Mouse (Mus musculus) ES-CJ7 (cell line): Measurements from ENCODE around the gene Cabp1.
"Not testable (repeated sequence)": the region's sequence is repeated elsewhere in the genome, so short reads cannot be mapped to it uniquely, and the experiment has no call there.

ENCODE experiments used
- DNase-seq: peaks from one replicate; pipeline ENCODE4 v3.0.0; 2011; ENCODE audit warnings: low read depth, low spot score

The Cabp1 gene

GRCm38 (mm10) chr5:115174554-115174953, 19.6 kb downstream of the Cabp1 start:
- no peak for DNase-seq

DNA sequence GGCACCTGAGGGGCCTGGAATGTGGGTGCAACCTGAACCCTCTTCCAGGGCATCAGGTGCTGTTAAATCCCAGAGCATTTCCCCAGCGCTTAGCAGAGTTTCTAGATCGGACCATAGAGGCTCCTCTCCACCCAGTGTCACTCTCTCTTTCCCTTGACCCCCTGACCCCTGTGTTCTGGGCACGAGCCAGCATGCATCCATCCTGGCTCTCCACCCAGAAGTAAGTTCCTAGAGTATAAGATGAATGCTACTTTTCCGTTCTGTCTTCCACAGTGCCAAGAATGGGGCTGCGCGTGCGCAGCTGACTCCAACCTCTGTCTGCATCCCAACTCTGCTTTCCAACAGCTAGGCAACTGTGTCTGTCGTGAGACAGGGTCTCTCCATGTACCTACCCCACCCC, 24.0 kb downstream of the Cabp1 start:
- no peak for DNase-seq

DNA sequence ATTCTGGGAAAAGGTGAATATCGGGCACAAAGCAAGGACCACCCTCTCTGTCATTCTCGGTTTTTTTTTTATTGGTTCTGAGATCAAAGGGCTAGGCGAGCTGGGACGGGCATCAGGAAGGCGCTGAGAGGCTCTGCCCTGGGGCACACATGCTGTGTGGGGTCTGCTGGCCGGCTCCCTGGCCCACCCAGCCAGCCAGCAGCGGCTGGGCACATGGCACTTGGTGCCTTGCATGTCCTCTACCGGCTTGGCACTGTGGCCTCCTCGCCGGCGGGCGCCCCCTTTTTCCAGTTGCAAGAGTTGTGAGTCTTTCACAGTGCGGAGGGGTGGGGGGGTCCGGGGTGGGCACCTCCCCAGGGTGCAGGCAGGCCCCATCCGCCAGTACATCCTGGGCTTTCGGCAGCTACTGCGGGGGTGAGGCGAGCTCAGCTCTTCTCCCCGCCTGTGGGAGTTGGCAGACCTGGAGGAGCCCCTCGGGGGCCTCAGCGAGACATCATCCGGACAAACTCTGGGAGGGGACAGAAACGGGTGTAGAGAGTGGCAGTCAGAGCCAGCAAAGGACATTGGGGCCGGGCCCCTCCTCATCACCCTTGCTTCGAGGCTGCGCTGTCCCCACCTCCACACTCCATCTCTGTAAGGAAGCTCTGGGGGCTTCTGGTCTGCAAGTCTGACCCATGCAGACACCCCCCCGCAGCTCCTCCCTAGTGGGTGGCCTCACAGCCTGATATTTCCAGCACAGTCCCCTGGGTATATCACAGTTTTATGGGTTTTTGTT, 25.4 kb downstream of the Cabp1 start:
- DNase-seq: no peak

- no peak for DNase-seq
Observed at GRCm38 (mm10) chr5:115167396-115167795, 26.8 kb downstream of the Cabp1 start.

DNA sequence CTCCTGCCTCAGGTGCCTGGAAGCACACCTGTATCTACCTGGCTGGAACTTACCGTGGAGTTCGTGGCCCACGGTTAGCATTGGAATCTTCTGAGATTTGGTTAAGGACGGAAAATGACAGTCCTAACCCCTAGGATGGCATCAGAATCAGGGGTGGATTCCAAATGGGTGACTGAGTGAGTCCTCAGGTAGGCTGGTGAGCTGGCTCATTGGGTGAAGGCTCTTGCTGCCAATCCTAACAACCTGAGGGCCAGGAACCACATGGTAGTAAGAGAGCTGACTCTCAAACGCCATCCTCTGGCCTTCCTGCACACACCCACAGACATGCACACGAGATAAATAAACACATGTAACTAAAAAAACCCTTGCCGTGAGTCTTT, 27.4 kb downstream of the Cabp1 start:
- DNase-seq: no peak

DNA sequence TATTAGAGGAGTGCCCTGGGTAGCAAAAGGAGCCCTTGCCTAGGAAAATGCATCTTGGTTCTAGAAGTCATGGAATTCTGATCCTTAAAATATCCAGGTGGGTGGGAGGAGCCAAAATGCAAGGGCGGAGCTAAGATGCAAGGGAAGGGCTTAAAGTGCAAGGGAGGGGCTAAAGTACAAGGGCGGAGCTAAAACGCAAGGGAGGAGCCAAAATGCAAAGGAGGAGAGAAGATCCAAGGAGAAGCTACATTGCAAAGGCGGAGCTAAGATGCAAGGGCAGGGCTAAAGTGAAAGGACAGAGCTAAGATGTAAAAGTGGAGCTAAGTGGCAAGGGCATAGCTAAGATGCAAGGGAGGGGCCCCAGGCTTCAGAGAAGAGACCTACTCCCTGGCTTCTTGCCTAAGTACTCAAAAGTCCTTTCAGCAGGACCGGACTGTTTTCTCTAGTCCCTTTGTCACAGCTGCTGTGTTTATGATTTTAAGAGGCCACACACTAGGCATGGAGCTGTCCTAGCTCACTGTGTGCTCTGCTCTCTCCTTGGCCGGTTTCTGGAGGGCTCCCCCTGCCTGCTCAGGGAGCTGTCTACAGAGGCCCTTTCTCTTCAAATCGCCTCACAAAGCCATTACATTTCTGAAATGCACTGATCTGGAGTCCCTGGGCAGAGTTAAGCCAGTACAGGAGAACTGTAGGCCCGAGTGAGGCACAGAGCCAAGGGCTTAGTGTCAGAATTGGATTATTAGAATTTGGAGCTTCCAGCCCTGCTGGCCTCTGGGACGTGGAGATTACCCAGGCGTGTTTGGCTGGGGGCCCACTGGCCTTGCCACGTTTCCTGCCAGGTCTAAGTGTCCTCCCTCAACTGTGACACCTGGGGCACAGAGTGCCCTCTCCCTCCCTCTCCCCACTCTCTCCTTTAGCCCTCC, 28.0 kb downstream of the Cabp1 start:
- peak; percentile 97 for DNase-seq

DNA sequence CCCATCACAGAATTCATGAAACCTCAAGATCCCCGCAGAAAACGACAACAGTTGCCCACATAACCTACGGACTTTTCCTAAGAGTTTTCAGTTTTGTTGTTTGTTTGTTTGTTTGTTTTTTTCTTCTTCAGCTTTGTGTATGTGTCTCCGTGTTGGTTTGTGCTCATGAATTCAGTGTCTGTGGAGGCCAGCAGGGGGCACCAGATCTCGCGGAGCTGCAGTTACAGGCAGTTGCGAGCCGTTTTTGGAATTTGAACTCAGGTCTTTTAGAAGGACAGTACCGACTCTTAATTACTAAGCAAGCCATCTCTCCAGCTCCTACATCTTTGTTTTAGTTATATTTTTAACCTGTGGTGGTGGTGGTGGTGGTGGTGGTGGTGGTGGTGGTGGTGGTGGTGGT, 28.8 kb downstream of the Cabp1 start:
- peak; percentile 71 for DNase-seq

- DNase-seq: not testable (repeated sequence)
Observed at GRCm38 (mm10) chr5:115164446-115164845, 29.7 kb downstream of the Cabp1 start.

DNA sequence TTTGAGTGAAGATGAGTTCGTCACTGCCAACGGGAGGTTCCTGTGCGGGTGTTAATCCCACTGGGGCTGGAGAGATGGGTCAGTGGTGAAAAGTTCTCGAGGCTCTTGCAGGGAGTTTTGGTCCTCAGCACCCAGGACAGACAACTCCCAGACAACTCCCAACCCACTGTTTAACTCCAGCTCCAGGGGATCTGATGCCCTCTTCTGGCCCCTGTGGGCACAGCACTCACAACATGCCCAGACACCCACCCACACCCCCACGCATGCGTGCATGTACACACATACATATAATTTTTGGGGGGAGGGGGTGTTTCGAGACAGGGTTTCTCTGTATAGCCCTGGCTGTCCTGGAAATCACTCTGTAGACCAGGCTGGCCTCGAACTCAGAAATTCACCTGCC, 30.6 kb downstream of the Cabp1 start:
- DNase-seq: peak; percentile 90

DNA sequence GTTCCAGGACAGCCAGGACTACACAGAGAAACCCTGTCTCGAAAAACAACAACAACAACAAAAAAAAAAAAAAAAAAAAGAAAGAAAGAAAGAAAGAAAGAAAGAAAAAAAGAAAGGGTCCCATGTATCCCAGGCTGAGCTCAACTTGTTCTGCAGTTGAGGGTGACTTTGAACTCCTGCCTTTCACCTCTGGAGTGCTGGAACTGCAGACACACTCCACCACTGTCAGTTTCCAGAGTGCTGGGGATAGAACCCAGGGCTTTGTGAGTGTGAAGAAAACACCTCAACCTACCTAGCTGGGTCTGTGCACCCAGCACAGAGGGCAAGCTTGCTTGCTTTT, 32.3 kb downstream of the Cabp1 start:
- DNase-seq: not testable (repeated sequence)

DNA sequence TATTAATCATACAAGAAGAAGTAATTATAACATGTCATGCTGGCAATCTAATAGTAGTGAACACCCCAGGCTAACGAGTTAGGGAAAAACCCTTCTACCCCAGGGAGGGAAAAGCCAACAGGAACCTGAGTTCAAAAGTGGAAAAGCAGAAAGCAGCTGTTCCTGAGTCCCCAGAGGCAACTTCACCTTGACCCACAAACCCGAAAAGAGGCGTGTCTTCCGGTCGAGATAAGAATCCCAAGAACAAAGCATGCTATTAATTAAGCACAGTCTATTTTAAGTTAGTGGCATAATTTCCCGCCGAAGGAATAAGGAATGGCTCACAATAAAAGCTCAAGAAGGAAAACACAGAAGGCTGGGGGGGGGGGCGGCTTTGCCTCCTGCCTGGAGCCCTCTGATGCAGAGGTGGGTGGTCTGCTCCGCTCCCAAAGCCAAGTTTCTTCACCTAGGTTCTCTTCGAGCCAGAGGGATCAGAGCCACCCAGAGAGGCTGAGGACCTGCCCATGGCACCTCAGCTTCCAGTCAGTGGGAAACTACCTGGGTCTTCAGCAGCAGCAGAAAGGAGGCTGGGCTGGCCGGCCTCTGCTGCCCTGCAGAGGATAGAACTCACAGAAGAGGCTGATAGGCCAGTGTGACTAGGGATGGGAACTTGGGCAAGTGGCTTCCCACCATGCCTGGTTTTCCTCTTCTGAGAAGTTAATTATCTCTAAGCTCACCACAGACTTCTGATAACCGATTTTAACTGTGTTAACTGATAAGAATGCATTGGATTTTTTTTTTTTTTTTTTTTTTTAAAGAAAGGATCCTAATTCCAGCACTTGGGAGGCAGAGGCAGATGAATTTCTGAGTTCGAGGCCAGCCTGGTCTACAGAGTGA, 32.9 kb downstream of the Cabp1 start:
- no peak for DNase-seq

DNA sequence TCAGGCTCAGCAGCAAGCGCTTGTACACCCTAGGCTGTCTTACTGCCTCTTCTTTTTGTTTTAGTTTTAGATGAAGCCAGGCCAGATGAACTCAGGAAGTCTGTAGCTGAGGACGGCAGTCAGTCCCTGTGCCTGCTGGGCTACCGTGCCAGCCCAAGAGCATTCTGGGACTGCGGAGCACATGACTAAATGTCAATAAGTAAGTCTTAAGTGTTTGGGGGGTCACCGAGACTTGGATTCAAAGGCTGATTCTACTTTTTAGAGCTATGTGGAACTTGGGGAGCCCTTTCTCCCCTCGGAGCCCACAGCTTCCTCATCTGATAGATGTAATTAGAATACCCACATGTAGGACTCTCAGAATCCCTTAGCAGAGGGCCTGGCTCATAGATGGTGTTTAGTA, 33.5 kb downstream of the Cabp1 start:
- no peak for DNase-seq

GRCm38 (mm10) chr5:115159165-115159564, 35.0 kb downstream of the Cabp1 start:
- DNase-seq: no peak

- peak; percentile 98 for DNase-seq
Observed at GRCm38 (mm10) chr5:115158040-115158983, 35.9 kb downstream of the Cabp1 start, which contains the start of gene Mlec. Gene Mlec (minus strand): TSS chr5:115158179.

DNA sequence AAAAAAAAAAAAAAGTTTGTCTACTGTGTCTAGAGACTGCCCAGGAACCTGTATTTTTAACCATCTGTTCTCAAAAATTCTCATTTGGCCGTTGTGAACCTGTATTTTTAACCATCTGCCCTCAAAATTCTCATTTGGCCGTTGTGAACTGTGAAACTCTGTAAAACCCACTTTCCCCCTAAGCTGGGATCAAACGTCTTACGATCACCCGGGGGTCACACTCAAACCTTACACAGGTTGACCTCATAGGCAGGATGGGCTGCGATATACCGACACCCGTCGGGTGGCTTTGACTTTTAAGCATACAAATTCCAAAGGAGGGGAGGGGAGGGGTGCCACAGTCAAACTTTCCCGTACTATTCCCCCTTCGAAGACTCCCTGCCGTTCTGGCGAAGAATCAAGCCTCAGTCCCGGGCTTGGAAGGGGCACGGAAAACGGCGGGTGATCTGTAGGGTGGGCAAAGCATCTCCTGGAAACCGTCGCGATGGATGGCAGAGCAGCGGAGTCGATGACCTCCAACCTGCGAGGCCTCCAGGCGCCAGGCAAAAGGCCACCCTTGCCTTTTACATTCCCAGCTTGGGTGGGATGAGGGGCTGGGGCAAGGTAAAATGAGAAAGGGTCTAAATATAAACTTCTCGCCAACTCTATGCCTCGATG, 37.1 kb downstream of the Cabp1 start:
- DNase-seq: peak; percentile 64

DNA sequence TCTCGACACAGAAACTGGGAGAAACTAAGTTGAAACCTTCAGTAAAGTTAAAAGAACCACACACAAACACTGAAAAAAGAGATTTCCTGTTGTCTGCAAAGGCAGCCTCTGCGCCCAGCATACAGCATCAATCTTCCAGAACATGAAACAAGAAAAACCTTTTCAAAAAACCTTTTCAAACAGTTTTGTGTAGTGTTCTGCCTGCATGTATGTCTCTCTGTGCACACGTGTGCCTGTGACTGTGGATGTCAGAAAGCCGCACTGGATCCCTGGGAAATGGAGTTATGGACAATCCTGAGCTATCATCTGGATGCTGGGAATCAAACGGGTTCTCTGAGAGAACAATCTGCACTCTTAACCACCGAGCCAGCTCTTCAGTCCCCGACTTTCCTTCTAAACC, 37.8 kb downstream of the Cabp1 start:
- no peak for DNase-seq

DNA sequence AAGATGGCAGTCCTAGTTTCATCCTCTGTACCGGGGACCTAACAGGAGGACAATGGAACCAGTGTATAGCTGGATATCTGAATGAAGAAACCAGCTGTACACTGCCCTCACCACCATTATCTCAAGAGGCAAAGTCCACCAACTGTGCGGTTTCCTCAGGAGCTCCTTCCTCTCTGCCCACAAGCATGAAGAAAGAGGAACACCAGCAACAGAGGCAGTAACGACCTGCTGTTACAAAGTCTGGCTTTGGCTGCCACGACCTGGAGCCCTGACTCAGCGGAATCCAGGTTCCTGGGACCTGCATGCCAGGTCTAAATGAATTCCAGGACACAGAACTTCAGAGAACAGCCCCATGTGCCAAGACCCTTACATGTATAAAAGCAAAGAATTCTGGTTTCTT, 38.4 kb downstream of the Cabp1 start:
- DNase-seq: no peak

DNA sequence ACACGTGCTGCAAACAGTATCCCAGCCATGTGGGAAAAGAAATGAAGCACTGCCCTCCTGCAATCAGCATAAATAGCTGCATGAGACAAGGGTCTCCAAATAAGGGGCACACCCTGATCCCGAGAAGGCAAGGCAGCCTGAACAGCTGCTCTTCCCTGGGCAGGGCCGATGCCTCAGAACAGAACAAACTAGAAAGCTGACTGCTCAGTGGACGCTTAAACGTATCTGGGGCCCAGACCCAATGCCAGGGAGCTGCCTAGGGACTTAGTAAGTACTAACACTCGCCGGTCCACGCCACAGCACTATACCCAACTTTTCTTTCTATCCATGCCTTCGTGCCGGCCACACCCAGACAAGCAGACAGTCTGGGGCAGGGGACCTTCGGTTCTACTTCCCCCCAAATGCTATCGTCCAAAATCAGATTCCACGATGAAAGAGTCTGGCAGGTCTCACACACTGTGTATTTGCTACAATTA, 39.0 kb downstream of the Cabp1 start:
- peak; percentile 69 for DNase-seq

GRCm38 (mm10) chr5:115152132-115152956, 41.8 kb downstream of the Cabp1 start:
- DNase-seq: peak; percentile 52
